Mouse (Mus musculus) right cerebral cortex, postnatal 14 days (tissue): ENCODE results near the gene Gm10260.

Experiments
- DNase-seq: peaks from one replicate; pipeline ENCODE4 v3.0.0; 2022

Gm10260 gene

GRCm38 (mm10) chr13:97768046-97768682 lies 7.7 kb upstream of the Gm10260 start:
- DNase-seq: no peak

DNA sequence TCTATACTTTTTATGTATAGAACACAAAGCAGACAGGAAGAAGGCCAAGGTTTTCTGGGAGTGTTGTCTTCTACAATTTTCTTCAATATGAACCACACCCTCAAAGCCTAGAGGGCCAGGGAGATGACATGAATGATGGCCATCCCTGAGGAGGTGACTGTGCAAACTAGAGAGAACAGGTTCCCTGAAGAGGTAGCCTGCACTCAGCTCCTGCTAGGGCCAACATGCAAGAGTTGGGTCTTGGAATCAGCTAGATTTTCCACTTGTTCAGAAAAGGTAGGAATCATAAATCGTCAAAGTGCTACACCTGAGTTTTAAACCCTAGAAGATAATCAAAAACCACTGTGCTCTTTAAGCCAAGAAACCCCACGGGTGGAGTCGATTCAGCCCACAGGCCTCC lies 6.2 kb upstream of the Gm10260 start:
- DNase-seq: no peak

GRCm38 (mm10) chr13:97765913-97766312 lies 5.5 kb upstream of the Gm10260 start:
- DNase-seq: no peak

DNA sequence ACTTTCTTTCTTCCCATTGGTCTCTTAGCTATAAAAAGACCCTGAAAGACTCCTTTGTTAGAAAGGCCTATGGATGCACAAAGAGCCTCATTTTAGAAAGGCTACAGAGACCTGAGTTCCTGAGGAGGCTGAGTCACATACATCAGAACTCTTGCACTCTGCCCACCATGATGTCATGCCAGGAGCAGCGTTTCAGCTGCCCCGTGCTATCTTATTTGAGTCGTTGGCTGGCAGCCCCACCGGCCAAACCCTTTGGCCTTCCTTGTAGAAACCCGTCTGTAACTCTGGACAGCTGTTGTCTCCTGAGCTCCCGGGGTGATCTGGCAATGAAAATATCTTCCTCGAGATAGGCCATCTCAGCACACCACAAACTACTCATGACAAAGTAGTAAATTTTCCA lies 3.6 kb upstream of the Gm10260 start:
- DNase-seq: no peak

DNA sequence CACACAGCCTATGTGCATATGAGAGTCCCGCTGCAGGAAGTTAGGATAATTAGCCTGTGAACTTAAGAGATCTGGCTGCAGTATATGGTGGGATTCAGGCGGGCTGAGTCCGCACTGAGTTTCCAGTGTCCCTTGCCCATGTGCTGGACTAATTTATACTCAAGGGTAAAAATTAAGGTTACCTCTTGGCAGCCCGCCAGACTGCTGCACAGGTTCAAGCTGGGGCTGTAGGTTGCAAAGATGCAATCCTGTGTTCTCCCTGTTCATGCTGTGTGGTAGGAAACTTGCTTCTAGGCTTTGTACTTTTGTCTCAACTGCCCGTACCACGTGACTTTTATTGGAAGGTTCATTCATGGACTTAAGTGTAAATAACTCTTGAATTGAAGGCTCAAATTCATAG lies 3.0 kb upstream of the Gm10260 start:
- no peak for DNase-seq

DNA sequence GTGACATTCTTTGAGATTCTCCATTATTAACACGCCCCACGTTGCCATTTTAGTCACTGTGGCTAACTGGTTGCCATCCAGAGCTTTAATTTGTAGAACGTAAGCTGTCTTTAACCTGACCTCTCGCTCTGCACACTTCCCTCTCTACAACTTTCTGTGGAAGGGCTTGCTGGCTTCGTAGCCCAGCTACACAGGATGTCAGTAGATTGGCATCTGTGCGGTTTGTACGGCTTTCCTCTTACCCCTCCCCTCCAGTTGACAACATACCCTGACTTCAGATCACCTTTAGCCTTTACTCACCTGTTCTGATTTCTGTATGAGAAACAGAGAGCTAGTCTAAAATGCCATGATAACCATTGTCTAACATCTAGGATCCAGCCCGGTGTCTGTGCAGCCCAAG lies 1.7 kb upstream of the Gm10260 start:
- DNase-seq: no peak

DNA sequence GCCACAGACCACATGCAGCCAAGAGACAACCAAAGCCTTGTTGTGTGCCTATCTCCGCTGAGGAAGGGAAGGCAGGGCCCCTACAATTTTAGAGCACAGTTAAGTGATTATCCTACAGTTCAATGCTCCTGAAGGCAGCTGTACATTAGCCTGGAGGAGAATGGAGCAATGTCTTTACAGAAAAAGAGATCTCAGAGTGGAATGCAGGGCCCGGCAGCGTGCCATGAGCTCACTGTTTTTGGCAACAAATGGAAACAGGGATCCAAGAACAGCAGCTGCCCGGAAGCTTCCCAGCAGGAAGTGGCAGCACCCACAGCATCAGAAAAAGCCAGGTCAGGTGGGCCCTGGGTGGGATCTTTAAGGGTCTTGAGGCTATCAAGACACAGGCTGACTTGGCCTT lies 3.4 kb downstream of the Gm10260 start:
- DNase-seq: peak; percentile 50

- no peak for DNase-seq
These were observed 4.3 kb downstream of the Gm10260 start for GRCm38 (mm10) chr13:97756091-97756490.

GRCm38 (mm10) chr13:97750851-97751381 lies 9.5 kb downstream of the Gm10260 start:
- DNase-seq: no peak

DNA sequence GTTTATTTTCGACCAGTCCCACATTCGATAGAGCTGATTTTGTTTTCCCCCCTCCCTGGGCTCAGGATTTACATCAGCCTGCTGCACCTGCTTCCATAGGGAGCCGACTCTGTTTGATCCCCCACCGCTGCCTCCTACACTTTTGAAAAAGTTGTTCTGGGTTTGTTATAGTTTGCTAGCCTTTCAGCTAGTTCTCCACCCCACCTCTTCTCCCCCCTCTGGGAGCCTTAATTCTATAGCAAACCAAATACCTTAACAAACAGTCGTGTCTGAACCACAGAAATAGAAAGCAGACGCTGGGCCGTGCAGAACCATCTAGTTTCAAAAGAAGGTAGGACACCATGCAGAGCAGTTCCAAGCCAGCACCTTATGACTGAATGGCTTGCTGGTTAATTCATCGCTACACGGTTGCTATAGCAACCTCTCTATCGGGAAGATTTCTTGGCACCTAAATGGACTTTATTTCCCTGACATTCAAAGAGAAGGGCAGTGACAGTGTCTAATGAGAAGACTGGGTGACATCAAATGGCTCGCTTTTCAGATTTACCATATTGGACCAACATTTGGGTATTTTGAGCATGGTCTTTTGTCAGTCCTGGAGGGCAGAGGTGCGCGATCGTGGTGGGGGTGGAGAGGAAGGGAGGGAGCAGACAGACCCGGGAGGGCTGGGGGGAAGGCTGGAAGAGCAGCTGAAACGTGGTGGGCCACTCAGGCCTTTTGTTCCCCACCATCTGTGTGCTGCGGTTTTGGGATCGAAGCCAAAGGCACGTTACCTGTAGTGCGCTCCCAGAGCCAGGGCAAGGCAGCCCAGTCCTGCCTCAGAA lies 13.2 kb downstream of the Gm10260 start:
- no peak for DNase-seq

- no peak for DNase-seq
These were observed 15.8 kb downstream of the Gm10260 start for GRCm38 (mm10) chr13:97744669-97745068.

GRCm38 (mm10) chr13:97744036-97744435 lies 16.4 kb downstream of the Gm10260 start:
- no peak for DNase-seq

GRCm38 (mm10) chr13:97743229-97743988 lies 17.0 kb downstream of the Gm10260 start:
- DNase-seq: no peak

- DNase-seq: no peak
These were observed 24.5 kb downstream of the Gm10260 start for GRCm38 (mm10) chr13:97735931-97736330.

DNA sequence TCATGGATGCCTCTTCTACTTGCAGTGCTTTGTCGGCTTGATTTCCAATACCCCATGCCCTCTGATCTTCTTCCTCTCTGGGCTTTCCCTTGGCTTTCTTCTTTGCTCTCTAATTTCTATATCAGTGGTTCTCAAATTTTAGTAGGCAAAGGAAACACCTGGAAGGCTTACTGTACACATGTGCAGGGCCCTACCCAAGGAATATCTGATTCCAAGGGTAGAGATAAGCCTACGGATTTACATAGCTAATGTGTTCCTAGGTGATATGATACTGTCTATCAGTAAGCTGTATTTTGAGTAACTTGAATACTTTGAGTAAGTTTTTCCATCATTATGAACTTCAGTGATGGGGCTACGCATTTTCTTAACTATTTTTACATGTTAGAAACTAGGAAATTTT lies 25.7 kb downstream of the Gm10260 start:
- DNase-seq: no peak

GRCm38 (mm10) chr13:97725160-97725825 lies 35.1 kb downstream of the Gm10260 start:
- no peak for DNase-seq

DNA sequence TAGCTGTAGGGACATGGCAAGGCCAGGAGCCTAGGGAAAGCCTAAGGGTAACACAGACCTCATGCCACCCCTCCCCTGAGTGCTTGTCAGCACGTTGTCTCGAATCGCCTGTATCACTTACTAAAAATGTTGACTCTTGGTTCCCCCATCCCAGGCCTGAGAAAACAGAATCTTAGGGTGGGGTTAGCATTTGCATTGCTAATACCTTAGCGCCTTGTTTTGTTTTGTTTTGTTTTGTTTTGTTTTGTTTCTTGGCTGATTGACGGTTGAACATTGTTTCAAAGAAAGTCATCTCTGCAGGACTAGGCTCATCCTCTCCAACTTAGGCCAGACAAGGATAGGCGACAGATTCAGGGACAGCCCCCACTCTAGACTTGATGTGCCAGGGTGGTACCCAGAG lies 35.9 kb downstream of the Gm10260 start:
- DNase-seq: no peak

DNA sequence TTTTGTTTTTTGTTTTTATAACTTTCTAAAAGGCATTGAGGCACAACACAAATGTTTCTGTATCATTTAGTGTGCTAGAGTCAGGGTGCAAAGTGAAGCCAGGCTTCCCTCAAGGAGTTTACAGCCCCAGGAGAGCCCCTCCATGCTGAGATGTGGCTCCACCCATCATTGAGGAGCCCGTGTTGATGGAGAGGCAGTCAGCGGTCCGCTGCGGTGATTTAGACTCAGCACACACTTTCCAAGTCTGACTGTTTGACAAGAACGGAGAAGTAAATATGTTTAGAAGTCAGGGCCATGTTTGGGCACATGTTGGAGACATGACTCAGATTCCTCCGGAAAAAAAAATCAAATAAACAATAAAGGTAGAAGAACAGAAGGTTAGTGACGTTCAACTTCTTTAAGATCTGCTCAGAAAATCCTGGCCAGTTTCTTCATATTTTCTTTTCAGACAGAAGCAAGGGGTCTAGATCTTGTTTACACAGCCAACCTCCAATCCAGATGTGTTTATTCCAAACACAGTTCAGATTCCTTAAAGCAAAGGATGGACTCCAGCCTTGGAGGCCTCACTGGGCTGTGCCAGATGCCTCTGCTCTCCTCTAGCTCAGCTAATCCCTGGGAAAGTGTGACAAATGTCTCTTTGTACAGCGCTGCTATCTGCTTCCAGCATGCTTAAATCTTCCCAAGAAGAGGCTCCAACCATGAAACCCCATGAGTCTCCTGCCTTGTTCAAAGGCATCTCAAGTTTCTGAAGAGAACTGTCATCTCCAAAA lies 47.7 kb downstream of the Gm10260 start:
- DNase-seq: no peak

DNA sequence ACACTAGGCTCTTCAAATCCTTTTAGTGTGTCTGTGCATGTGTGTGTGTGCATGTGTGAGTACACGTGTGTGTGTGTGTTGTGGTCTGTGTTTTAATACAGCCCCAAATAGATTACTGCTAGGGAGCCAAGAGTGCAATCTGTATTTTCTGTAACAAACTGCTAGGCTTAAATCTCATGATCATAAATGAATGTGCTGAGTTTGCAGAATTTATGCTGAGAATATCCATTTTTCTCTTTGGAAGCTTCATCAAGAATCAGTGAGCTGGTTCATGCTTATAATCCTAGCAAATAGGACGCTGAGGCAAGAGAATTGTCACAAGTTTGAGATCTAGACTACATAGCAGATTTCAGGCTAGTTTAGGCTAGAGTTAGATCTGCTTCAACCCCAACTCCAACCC lies 48.9 kb downstream of the Gm10260 start:
- DNase-seq: no peak
